Mouse (Mus musculus) limb, embryonic 14.5 days (tissue): Measurements from ENCODE around the gene Tcf25. TPM values are rescaled to one million over a fixed set of nuclear protein-coding genes. Genes with fewer than 3 reads are reported as not detected.
A peak's percentile ranks its signal among the peaks of the same experiment; 100 is the strongest.

Source experiments
- ATAC-seq: fragments of 200-750 bp; cut with Nextera tagmentation; 2 replicates; pipeline ENCODE4 v1.8.0; 2017; ENCODE audit warnings: low read depth, moderate number of reproducible peaks, moderate TSS enrichment; ENCODE audit not compliant: low FRiP score
- DNase-seq: peaks from one replicate; pipeline ENCODE4 v3.0.0-alpha.2; 2015; ENCODE audit warnings: low spot score
- H3K27ac ChIP-seq: fragments of 300-500 bp; sonication (generic); replicated peaks from 2 replicates; pipeline ENCODE4 v1.5.1; 2014; ENCODE audit warnings: low read depth, mild to moderate bottlenecking, low read length, moderate library complexity, mixed read lengths
- H3K27me3 ChIP-seq: fragments of 300-500 bp; sonication (generic); 2 replicates; pipeline ENCODE4 v1.6.1; 2014; ENCODE audit warnings: low read length, mixed read lengths; ENCODE audit not compliant: control insufficient read depth, insufficient read depth
- H3K36me3 ChIP-seq: fragments of 300-500 bp; sonication (generic); 2 replicates; pipeline ENCODE4 v1.6.1; 2014; ENCODE audit warnings: mild to moderate bottlenecking, low read length, moderate library complexity, mixed read lengths; ENCODE audit not compliant: control insufficient read depth, insufficient read depth
- H3K4me1 ChIP-seq: fragments of 300-500 bp; sonication (generic); 2 replicates; pipeline ENCODE4 v1.6.1; 2014; ENCODE audit warnings: antibody characterized with exemption, low read length, mixed read lengths; ENCODE audit not compliant: control insufficient read depth, insufficient read depth
- H3K4me2 ChIP-seq: fragments of 300-500 bp; sonication (generic); replicated peaks from 2 replicates; pipeline ENCODE4 v1.6.1; 2014; ENCODE audit warnings: low read depth, mild to moderate bottlenecking, low read length, moderate library complexity; ENCODE audit not compliant: severe bottlenecking
- H3K4me3 ChIP-seq: fragments of 300-500 bp; sonication (generic); replicated peaks from 2 replicates; pipeline ENCODE4 v1.5.1; 2014; ENCODE audit warnings: low read length
- H3K9ac ChIP-seq: fragments of 300-500 bp; sonication (generic); 2 replicates; pipeline ENCODE4 v1.6.1; 2014; ENCODE audit warnings: mild to moderate bottlenecking, low read depth, low read length, moderate library complexity; ENCODE audit not compliant: severe bottlenecking
- H3K9me3 ChIP-seq: fragments of 300-500 bp; sonication (generic); 2 replicates; pipeline ENCODE4 v1.6.1; 2016; ENCODE audit warnings: low read length; ENCODE audit not compliant: control insufficient read depth
- POLR2A ChIP-seq: fragments of 200-500 bp; IDR thresholded peaks from 2 replicates; pipeline ENCODE4 v1.8.0; 2012; ENCODE audit warnings: inconsistent platforms, mild to moderate bottlenecking, moderate library complexity, borderline replicate concordance; ENCODE audit not compliant: insufficient read depth, insufficient read length; ENCODE audit errors: extremely low read depth
- WGBS: fragments of 180-500 bp; shearing (Covaris S2); extraction: QIAGEN DNeasy Blood & Tissue Kit; methylation state at CpG from one replicate; pipeline ENCODE4 v1.1.7; 2014; 5-methylcytosine and 5-hydroxymethylcytosine counted together
- polyA plus RNA-seq, 2 experiments: library from polyadenylated mRNA; depleted of rRNA in 1 of 2; stranded (reverse) in 1 of 2; unstranded in 1 of 2; fragments of >200 nt; fragmentation: Nextera tagmentation in 1 of 2; extraction: Ambion mirVana in 1 of 2; gene quantifications; 2 replicates each; pipeline versions ENCODE4 v1.2.1 to v1.2.3; 2012 to 2014

Gene Tcf25
- polyA plus RNA-seq, 2 experiments, result 153 to 193 TPM

- no peak overlapping the region for H3K4me2 ChIP-seq
- WGBS, result 83% methylated on average over 2 of the region's 2 CpGs
- DNase-seq (no peak), ATAC-seq (no peak)
- H3K4me3 ChIP-seq, result no peak overlapping the region
- no peaks in the 10 kb centered on the region for H3K36me3 ChIP-seq
- H3K9me3 ChIP-seq, result no peaks in the 10 kb centered on the region
- H3K4me1 ChIP-seq, result 0 out of 2 replicates have a peak, but pooled peaks cover 5% of the 10 kb centered on the region
- TF ChIP-seq POLR2A, result no peak
- H3K27ac ChIP-seq, result no peak overlapping the region
- no peak overlapping the region for H3K9ac ChIP-seq
- H3K27me3 ChIP-seq, result peaks cover 17% of the 10 kb centered on the region
These were observed 42.3 kb upstream of the Tcf25 start for GRCm38 (mm10) chr8:123331301-123331700.

- Histone ChIP-seq H3K36me3 (no peaks in the 10 kb centered on the region), H3K4me2 (peak overlapping the region; percentile 83), H3K4me1 (0 out of 2 replicates have a peak, but pooled peaks cover 5% of the 10 kb centered on the region), H3K9ac (no peak overlapping the region), H3K9me3 (no peaks in the 10 kb centered on the region), H3K4me3 (no peak overlapping the region), H3K27me3 (peaks cover 17% of the 10 kb centered on the region), H3K27ac (no peak overlapping the region)
- no peak for DNase-seq
- ATAC-seq, result no peak
- no peak for TF ChIP-seq POLR2A
- 34% methylated on average over 8 of the region's 8 CpGs for WGBS
These were observed 41.7 kb upstream of the Tcf25 start for GRCm38 (mm10) chr8:123331810-123332209.

GRCm38 (mm10) chr8:123332262-123333090 lies 41.1 kb upstream of the Tcf25 start, which contains the start of gene Spire2:
Gene Spire2, plus strand, starts transcription at chr8:123332713.
- WGBS, result 1% methylated on average over 42 of the region's 85 CpGs
- DNase-seq, result peak; percentile 58
- H3K27ac ChIP-seq, result no peak within 1 kb of the TSS
- H3K36me3 ChIP-seq, result no peaks in the 10 kb centered on the region
- peak; percentile 88 for ATAC-seq
- peaks cover 17% of the 10 kb centered on the region for H3K27me3 ChIP-seq
- H3K4me3 ChIP-seq, result peak within 1 kb of the TSS; percentile 52
- 0 out of 2 replicates have a peak, but pooled peaks cover 5% of the 10 kb centered on the region for H3K4me1 ChIP-seq
- peak within 1 kb of the TSS; percentile 38 for H3K9ac ChIP-seq
- no peaks in the 10 kb centered on the region for H3K9me3 ChIP-seq
- H3K4me2 ChIP-seq, result peak within 1 kb of the TSS; percentile 83
- no peak for TF ChIP-seq POLR2A

- Histone ChIP-seq H3K4me2 (peak overlapping the region; percentile 83), H3K9me3 (no peaks in the 10 kb centered on the region), H3K4me1 (0 out of 2 replicates have a peak, but pooled peaks cover 5% of the 10 kb centered on the region), H3K4me3 (peak overlapping the region; percentile 52), H3K36me3 (no peaks in the 10 kb centered on the region), H3K9ac (peak overlapping the region; percentile 38), H3K27me3 (peaks cover 17% of the 10 kb centered on the region), H3K27ac (no peak overlapping the region)
- 2% methylated on average over 21 of the region's 21 CpGs for WGBS
- ATAC-seq, result 0 out of 2 replicates have a peak, but pooled peaks have one; percentile 15
- TF ChIP-seq POLR2A, result no peak
- DNase-seq, result no peak
These were observed 40.4 kb upstream of the Tcf25 start for GRCm38 (mm10) chr8:123333091-123333587.

- Histone ChIP-seq H3K9me3 (no peaks in the 10 kb centered on the region), H3K4me1 (0 out of 2 replicates have a peak, but pooled peaks cover 5% of the 10 kb centered on the region), H3K27me3 (peaks cover 17% of the 10 kb centered on the region), H3K27ac (no peak overlapping the region), H3K4me3 (no peak overlapping the region), H3K4me2 (no peak overlapping the region), H3K9ac (no peak overlapping the region), H3K36me3 (no peaks in the 10 kb centered on the region)
- no peak for TF ChIP-seq POLR2A
- no peak for DNase-seq
- WGBS, result 10% methylated on average over 7 of the region's 7 CpGs
- no peak for ATAC-seq
These were observed 39.7 kb upstream of the Tcf25 start for GRCm38 (mm10) chr8:123333864-123334263.
